Mouse (Mus musculus): Measurements from ENCODE around the gene Sdf2.

DNA sequence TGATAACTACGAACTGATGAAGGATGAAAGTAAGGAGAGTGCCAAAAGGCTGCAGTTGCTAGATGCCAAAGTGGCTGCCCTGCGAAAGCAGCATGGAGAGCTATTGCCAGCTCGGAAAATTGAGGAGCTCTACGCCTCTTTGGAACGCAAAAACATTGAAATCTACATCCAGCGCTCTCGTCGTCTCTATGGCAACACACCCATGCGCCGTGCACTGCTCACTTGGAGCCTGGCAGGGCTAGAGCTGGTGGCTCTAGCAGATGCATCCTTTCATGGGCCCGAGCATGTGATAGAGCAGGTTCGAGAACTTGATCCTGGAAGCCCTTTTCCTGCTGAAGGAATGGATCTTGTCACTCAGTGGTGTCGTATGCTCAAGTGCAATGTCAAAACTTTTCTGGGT lies 26.4 kb downstream of the Sdf2 start:
- no peak for TF ChIP-seq CTCF (IDR thresholded peaks at IDR 0.05; ENCODE audit: low read depth)
- no peak for TF ChIP-seq EP300 (IDR thresholded peaks at IDR 0.05; ENCODE audit: low read depth)

Measured in liver, embryonic 14.5 days (tissue).